Mouse (Mus musculus) small intestine, adult 2 months (tissue): ENCODE data around the gene Trpm3. TPM values are rescaled to one million over a fixed set of nuclear protein-coding genes. Genes with fewer than 3 reads are reported as not detected.

Source experiments
- H3K27ac ChIP-seq: fragments of 200-500 bp; 2 replicates; pipeline ENCODE4 v1.5.1; 2012; ENCODE audit warnings: low read depth, low read length, control low read depth, inconsistent platforms; ENCODE audit not compliant: insufficient read depth
- H3K27me3 ChIP-seq: fragments of 200-500 bp; 2 replicates; pipeline ENCODE4 v1.6.1; 2012; ENCODE audit warnings: mild to moderate bottlenecking, moderate library complexity, low read length, inconsistent platforms; ENCODE audit not compliant: control insufficient read depth, insufficient read depth
- H3K36me3 ChIP-seq: fragments of 200-500 bp; 2 replicates; pipeline ENCODE4 v1.6.1; 2012; ENCODE audit warnings: mild to moderate bottlenecking, low read length, control low read depth, inconsistent platforms; ENCODE audit not compliant: control insufficient read depth, insufficient read depth
- H3K4me1 ChIP-seq: fragments of 200-500 bp; 2 replicates; pipeline ENCODE4 v1.6.1; 2012; ENCODE audit warnings: low read length, inconsistent platforms, mixed read lengths; ENCODE audit not compliant: control insufficient read depth, insufficient read depth, insufficient read length
- H3K4me3 ChIP-seq: fragments of 200-500 bp; 2 replicates; pipeline ENCODE4 v1.5.1; 2012; ENCODE audit warnings: low read depth, mild to moderate bottlenecking, control low read depth, inconsistent platforms, low read length, moderate library complexity
- CTCF ChIP-seq: fragments of 200-500 bp; IDR thresholded peaks from 2 replicates; pipeline ENCODE4 v1.5.1; 2012; ENCODE audit warnings: low read depth, mild to moderate bottlenecking, control low read depth, inconsistent platforms, low read length, moderate library complexity, mixed read lengths; ENCODE audit not compliant: insufficient replicate concordance, insufficient read length; ENCODE audit errors: extremely low read depth
- POLR2A ChIP-seq: fragments of 200-500 bp; IDR thresholded peaks from 2 replicates; pipeline ENCODE4 v1.6.1; 2012; ENCODE audit warnings: low read depth, mild to moderate bottlenecking, control low read depth, inconsistent platforms, low read length, moderate library complexity
- WGBS: fragments of 180-500 bp; shearing (Covaris S2); methylation state at CpG from one replicate; pipeline ENCODE4 v1.1.7; 2018; 5-methylcytosine and 5-hydroxymethylcytosine counted together
- polyA plus RNA-seq: library from polyadenylated mRNA; depleted of rRNA; stranded (reverse); fragments of >200 nt; gene quantifications from 2 replicates; pipeline ENCODE4 v1.2.3, GENCODE M21; 2012

Gene Trpm3
- polyA plus RNA-seq, 1 experiment: 0.09 TPM

GRCm38 (mm10) chr19:22451290-22451689, 312.4 kb downstream of the Trpm3 start:
- no peaks in the 10 kb centered on the region for H3K27me3 ChIP-seq
- H3K36me3 ChIP-seq: no peaks in the 10 kb centered on the region
- H3K27ac ChIP-seq: no peak overlapping the region
- no peaks in the 10 kb centered on the region for H3K4me1 ChIP-seq
- WGBS: 80% methylated on average over 5 of the region's 5 CpGs
- no peak overlapping the region for H3K4me3 ChIP-seq
- TF ChIP-seq CTCF (no peak), POLR2A (no peak)

- no peak for TF ChIP-seq POLR2A
- no peak for TF ChIP-seq CTCF
- Histone ChIP-seq H3K4me3 (no peak overlapping the region), H3K36me3 (no peaks in the 10 kb centered on the region), H3K4me1 (no peaks in the 10 kb centered on the region), H3K27me3 (no peaks in the 10 kb centered on the region), H3K27ac (no peak overlapping the region)
- WGBS: 73% methylated on average over 2 of the region's 2 CpGs
These were observed 318.1 kb downstream of the Trpm3 start for GRCm38 (mm10) chr19:22456935-22457334.

DNA sequence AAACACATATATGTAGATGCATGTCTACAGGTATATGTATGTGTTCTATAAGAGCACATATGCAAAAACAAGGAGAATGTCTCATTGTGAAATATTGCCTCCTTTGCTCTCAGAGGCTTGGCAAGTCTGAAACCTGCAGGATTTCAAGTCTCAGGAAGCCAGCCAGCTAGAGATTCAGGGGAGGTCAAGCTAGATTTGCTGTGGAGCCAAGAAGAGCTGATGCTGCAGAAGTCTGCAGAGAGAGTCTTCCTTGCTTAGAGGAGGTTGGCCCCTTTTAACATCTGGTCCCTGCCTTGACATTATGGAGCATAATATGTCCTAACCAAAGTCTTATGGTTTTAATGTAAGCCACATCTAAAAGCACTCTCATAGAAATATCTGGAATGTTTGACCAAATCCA, 323.2 kb downstream of the Trpm3 start:
- no peaks in the 10 kb centered on the region for H3K4me1 ChIP-seq
- H3K27me3 ChIP-seq: no peaks in the 10 kb centered on the region
- no peaks in the 10 kb centered on the region for H3K36me3 ChIP-seq
- no peak overlapping the region for H3K4me3 ChIP-seq
- H3K27ac ChIP-seq: no peak overlapping the region
- TF ChIP-seq CTCF: no peak
- no peak for TF ChIP-seq POLR2A

DNA sequence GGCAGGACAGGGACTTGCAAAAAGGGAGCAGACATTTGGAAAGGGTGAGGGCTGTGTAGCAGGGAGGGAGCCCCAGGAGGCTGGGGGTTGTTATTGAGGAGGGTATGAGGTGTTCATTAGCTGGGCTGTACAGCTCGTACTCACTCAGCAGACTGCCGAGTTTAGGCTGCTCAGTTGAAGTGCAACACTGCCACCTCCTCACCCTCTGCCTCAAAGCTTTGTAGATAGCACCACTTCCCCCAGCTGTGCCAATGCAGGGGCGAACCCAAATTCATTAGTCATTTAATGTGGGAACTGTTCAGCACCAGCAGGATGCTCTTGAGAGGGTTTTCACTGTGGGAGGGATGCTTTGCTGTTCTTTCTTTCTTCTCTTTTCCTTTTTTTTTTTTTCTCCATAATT, 324.7 kb downstream of the Trpm3 start:
- 58% methylated on average over 3 of the region's 3 CpGs for WGBS
- TF ChIP-seq CTCF: no peak
- TF ChIP-seq POLR2A: no peak
- H3K4me1 ChIP-seq: no peaks in the 10 kb centered on the region

GRCm38 (mm10) chr19:22469608-22470007, 330.8 kb downstream of the Trpm3 start:
- Histone ChIP-seq H3K4me1 (no peaks in the 10 kb centered on the region), H3K27ac (no peak overlapping the region), H3K4me3 (no peak overlapping the region), H3K27me3 (no peaks in the 10 kb centered on the region), H3K36me3 (no peaks in the 10 kb centered on the region)
- WGBS: 65% methylated on average over 4 of the region's 4 CpGs
- TF ChIP-seq POLR2A (no peak), CTCF (no peak)

More for the DNA sequence above, 324.7 kb downstream of the Trpm3 start:
- no peaks in the 10 kb centered on the region for H3K27me3 ChIP-seq
- no peak overlapping the region for H3K27ac ChIP-seq
- H3K36me3 ChIP-seq: no peaks in the 10 kb centered on the region
- H3K4me3 ChIP-seq: no peak overlapping the region

DNA sequence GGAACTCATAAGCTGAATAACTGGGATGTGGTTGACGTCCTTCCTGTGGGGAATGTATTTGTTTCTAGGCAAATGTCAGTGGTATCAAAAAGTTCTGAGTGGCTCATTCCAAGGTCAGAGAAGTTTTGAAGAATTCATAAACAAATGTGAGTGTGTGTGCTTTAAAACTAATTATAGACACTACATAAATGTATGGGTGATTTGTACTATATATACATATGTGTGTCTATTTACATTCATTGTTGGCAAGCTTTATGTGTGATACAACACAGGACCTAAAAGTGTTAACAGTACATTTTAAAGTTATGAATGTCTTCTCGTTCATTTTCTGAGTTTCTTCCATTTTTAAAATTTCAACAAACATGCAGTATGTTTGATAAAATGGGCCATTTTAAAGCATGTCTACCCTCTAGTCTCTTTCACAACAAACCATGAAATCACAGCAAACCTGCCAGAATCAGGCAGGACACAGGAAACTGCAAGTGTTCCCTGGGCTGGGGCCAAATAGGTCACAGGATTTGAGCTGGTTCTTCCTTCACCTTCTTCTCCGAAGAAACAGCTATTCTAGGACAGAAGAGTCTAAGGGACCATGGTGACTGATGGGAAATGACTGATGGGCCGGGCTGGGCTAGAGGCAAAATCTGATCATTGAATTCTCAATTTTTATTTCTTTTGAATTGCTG, 334.3 kb downstream of the Trpm3 start:
- Histone ChIP-seq H3K4me3 (no peak overlapping the region), H3K27ac (no peak overlapping the region), H3K4me1 (no peaks in the 10 kb centered on the region), H3K36me3 (no peaks in the 10 kb centered on the region), H3K27me3 (no peaks in the 10 kb centered on the region)
- WGBS: 69% methylated on average over 4 of the region's 4 CpGs
- no peak for TF ChIP-seq POLR2A
- no peak for TF ChIP-seq CTCF

- no peaks in the 10 kb centered on the region for H3K36me3 ChIP-seq
- 84% methylated on average over 6 of the region's 6 CpGs for WGBS
These were observed 339.6 kb downstream of the Trpm3 start for GRCm38 (mm10) chr19:22478295-22478989.

More at GRCm38 (mm10) chr19:22478295-22478989, 339.6 kb downstream of the Trpm3 start:
- Histone ChIP-seq H3K4me1 (no peaks in the 10 kb centered on the region), H3K27ac (no peak overlapping the region), H3K27me3 (no peaks in the 10 kb centered on the region), H3K4me3 (no peak overlapping the region)
- TF ChIP-seq POLR2A (no peak), CTCF (no peak)
